Mouse (Mus musculus): ENCODE data around the gene Prkch. TPM values are rescaled to one million over a fixed set of nuclear protein-coding genes. Genes with fewer than 3 reads are reported as not detected.

The Prkch gene
- polyA plus RNA-seq, 1 experiment from 2014 or later = 7.7 TPM

GRCm38 (mm10) chr12:73730603-73731002 is 146.0 kb downstream of the Prkch start:
- H3K27me3 ChIP-seq (replicated peaks) = no peaks in the 10 kb centered on the region
- H3K36me3 ChIP-seq = no peaks in the 10 kb centered on the region
- H3K9me3 ChIP-seq = no peaks in the 10 kb centered on the region
- no peak overlapping the region for H3K4me2 ChIP-seq (replicated peaks)
- H3K4me3 ChIP-seq (replicated peaks) = no peak overlapping the region
- no peak overlapping the region for H3K27ac ChIP-seq
- no peaks in the 10 kb centered on the region for H3K4me1 ChIP-seq (replicated peaks)
- no peak; the same call in 1 of the 2 replicates for ATAC-seq
- 35% methylated on average over 4 of the region's 4 CpGs for WGBS
- no peak overlapping the region for H3K9ac ChIP-seq

GRCm38 (mm10) chr12:73731093-73731492 is 146.5 kb downstream of the Prkch start:
- H3K27me3 ChIP-seq (replicated peaks) = no peaks in the 10 kb centered on the region
- 76% methylated on average over 5 of the region's 5 CpGs for WGBS
- no peak overlapping the region for H3K4me3 ChIP-seq (replicated peaks)
- no peak overlapping the region for H3K27ac ChIP-seq
- H3K36me3 ChIP-seq = no peaks in the 10 kb centered on the region
- no peaks in the 10 kb centered on the region for H3K4me1 ChIP-seq (replicated peaks)
- no peaks in the 10 kb centered on the region for H3K9me3 ChIP-seq
- ATAC-seq = 0 out of 2 replicates have a peak, but pooled peaks have one; percentile 34
- H3K4me2 ChIP-seq (replicated peaks) = no peak overlapping the region
- H3K9ac ChIP-seq = no peak overlapping the region

- 50% methylated on average over 17 of the region's 17 CpGs for WGBS
- Histone ChIP-seq H3K27me3 (replicated peaks) (no peaks in the 10 kb centered on the region), H3K4me2 (replicated peaks) (no peak overlapping the region), H3K4me3 (replicated peaks) (no peak overlapping the region), H3K4me1 (replicated peaks) (no peaks in the 10 kb centered on the region), H3K9ac (no peak overlapping the region), H3K9me3 (no peaks in the 10 kb centered on the region), H3K36me3 (no peaks in the 10 kb centered on the region), H3K27ac (no peak overlapping the region)
- no peak; the same call in 1 of the 2 replicates for ATAC-seq
Measured at GRCm38 (mm10) chr12:73731848-73732540, 147.4 kb downstream of the Prkch start.

GRCm38 (mm10) chr12:73732862-73733261 is 148.3 kb downstream of the Prkch start:
- no peak overlapping the region for H3K4me3 ChIP-seq (replicated peaks)
- H3K4me2 ChIP-seq (replicated peaks) = no peak overlapping the region
- no peak overlapping the region for H3K9ac ChIP-seq
- no peaks in the 10 kb centered on the region for H3K4me1 ChIP-seq (replicated peaks)
- H3K9me3 ChIP-seq = no peaks in the 10 kb centered on the region
- no peak for ATAC-seq
- 66% methylated on average over 7 of the region's 7 CpGs for WGBS
- no peak overlapping the region for H3K27ac ChIP-seq
- H3K27me3 ChIP-seq (replicated peaks) = no peaks in the 10 kb centered on the region
- no peaks in the 10 kb centered on the region for H3K36me3 ChIP-seq

- H3K4me1 ChIP-seq (replicated peaks) = no peaks in the 10 kb centered on the region
- 82% methylated on average over 3 of the region's 3 CpGs for WGBS
Measured at GRCm38 (mm10) chr12:73736931-73737330, 152.3 kb downstream of the Prkch start.

GRCm38 (mm10) chr12:73739611-73740219 is 155.1 kb downstream of the Prkch start:
- no peak for ATAC-seq
- Histone ChIP-seq H3K4me2 (replicated peaks) (no peak overlapping the region), H3K36me3 (no peaks in the 10 kb centered on the region), H3K9ac (no peak overlapping the region), H3K27me3 (replicated peaks) (no peaks in the 10 kb centered on the region), H3K9me3 (no peaks in the 10 kb centered on the region), H3K27ac (no peak overlapping the region), H3K4me1 (replicated peaks) (no peaks in the 10 kb centered on the region), H3K4me3 (replicated peaks) (no peak overlapping the region)
- WGBS = 89% methylated on average over 6 of the region's 6 CpGs

More at GRCm38 (mm10) chr12:73736931-73737330, 152.3 kb downstream of the Prkch start:
- Histone ChIP-seq H3K27me3 (replicated peaks) (no peaks in the 10 kb centered on the region), H3K9ac (no peak overlapping the region), H3K4me3 (replicated peaks) (no peak overlapping the region), H3K4me2 (replicated peaks) (no peak overlapping the region), H3K9me3 (no peaks in the 10 kb centered on the region), H3K36me3 (no peaks in the 10 kb centered on the region), H3K27ac (no peak overlapping the region)
- no peak for ATAC-seq

- 52% methylated on average over 3 of the region's 3 CpGs for WGBS
- H3K9me3 ChIP-seq = no peaks in the 10 kb centered on the region
- ATAC-seq = no peak
- H3K4me1 ChIP-seq (replicated peaks) = no peaks in the 10 kb centered on the region
- H3K27ac ChIP-seq = no peak overlapping the region
- H3K36me3 ChIP-seq = no peaks in the 10 kb centered on the region
- no peak overlapping the region for H3K4me2 ChIP-seq (replicated peaks)
- no peak overlapping the region for H3K9ac ChIP-seq
- H3K27me3 ChIP-seq (replicated peaks) = no peaks in the 10 kb centered on the region
- H3K4me3 ChIP-seq (replicated peaks) = no peak overlapping the region
Measured at GRCm38 (mm10) chr12:73742577-73742976, 158.0 kb downstream of the Prkch start.

GRCm38 (mm10) chr12:73743087-73743486 is 158.5 kb downstream of the Prkch start:
- ATAC-seq = no peak
- Histone ChIP-seq H3K9me3 (no peaks in the 10 kb centered on the region), H3K9ac (no peak overlapping the region), H3K4me1 (replicated peaks) (no peaks in the 10 kb centered on the region), H3K27me3 (replicated peaks) (no peaks in the 10 kb centered on the region), H3K4me3 (replicated peaks) (no peak overlapping the region), H3K36me3 (no peaks in the 10 kb centered on the region), H3K4me2 (replicated peaks) (no peak overlapping the region), H3K27ac (no peak overlapping the region)

GRCm38 (mm10) chr12:73746072-73746471 is 161.5 kb downstream of the Prkch start:
- H3K36me3 ChIP-seq = no peaks in the 10 kb centered on the region

GRCm38 (mm10) chr12:73748373-73748772 is 163.8 kb downstream of the Prkch start:
- Histone ChIP-seq H3K9ac (no peak overlapping the region), H3K4me1 (replicated peaks) (no peaks in the 10 kb centered on the region), H3K36me3 (no peaks in the 10 kb centered on the region), H3K4me2 (replicated peaks) (no peak overlapping the region), H3K27me3 (replicated peaks) (no peaks in the 10 kb centered on the region), H3K9me3 (no peaks in the 10 kb centered on the region), H3K27ac (no peak overlapping the region), H3K4me3 (replicated peaks) (no peak overlapping the region)
- no peak for ATAC-seq
- WGBS = 92% methylated on average over 3 of the region's 3 CpGs

More at GRCm38 (mm10) chr12:73746072-73746471, 161.5 kb downstream of the Prkch start:
- no peaks in the 10 kb centered on the region for H3K9me3 ChIP-seq
- no peak overlapping the region for H3K4me2 ChIP-seq (replicated peaks)
- WGBS = 91% methylated on average over 6 of the region's 6 CpGs
- ATAC-seq = no peak
- H3K4me3 ChIP-seq (replicated peaks) = no peak overlapping the region
- no peak overlapping the region for H3K27ac ChIP-seq
- no peaks in the 10 kb centered on the region for H3K4me1 ChIP-seq (replicated peaks)
- H3K27me3 ChIP-seq (replicated peaks) = no peaks in the 10 kb centered on the region
- no peak overlapping the region for H3K9ac ChIP-seq

- ATAC-seq = no peak
Measured at GRCm38 (mm10) chr12:73754476-73755150, 170.0 kb downstream of the Prkch start.

GRCm38 (mm10) chr12:73755646-73756045 is 171.1 kb downstream of the Prkch start:
- Histone ChIP-seq H3K27ac (no peak overlapping the region), H3K9ac (no peak overlapping the region), H3K36me3 (no peaks in the 10 kb centered on the region), H3K4me3 (replicated peaks) (no peak overlapping the region), H3K27me3 (replicated peaks) (no peaks in the 10 kb centered on the region), H3K4me2 (replicated peaks) (no peak overlapping the region), H3K9me3 (no peaks in the 10 kb centered on the region), H3K4me1 (replicated peaks) (no peaks in the 10 kb centered on the region)
- ATAC-seq = peak; percentile 69
- WGBS = 78% methylated on average over 8 of the region's 8 CpGs

More at GRCm38 (mm10) chr12:73754476-73755150, 170.0 kb downstream of the Prkch start:
- no peak overlapping the region for H3K9ac ChIP-seq
- WGBS = 78% methylated on average over 9 of the region's 9 CpGs
- no peak overlapping the region for H3K27ac ChIP-seq
- no peaks in the 10 kb centered on the region for H3K36me3 ChIP-seq
- no peak overlapping the region for H3K4me2 ChIP-seq (replicated peaks)
- no peak overlapping the region for H3K4me3 ChIP-seq (replicated peaks)
- no peaks in the 10 kb centered on the region for H3K27me3 ChIP-seq (replicated peaks)
- H3K4me1 ChIP-seq (replicated peaks) = no peaks in the 10 kb centered on the region
- H3K9me3 ChIP-seq = no peaks in the 10 kb centered on the region
